Mouse (Mus musculus): ENCODE measurements around the gene Cd27.
A peak's percentile ranks its signal among the peaks of the same experiment; 100 is the strongest.

The Cd27 gene

DNA sequence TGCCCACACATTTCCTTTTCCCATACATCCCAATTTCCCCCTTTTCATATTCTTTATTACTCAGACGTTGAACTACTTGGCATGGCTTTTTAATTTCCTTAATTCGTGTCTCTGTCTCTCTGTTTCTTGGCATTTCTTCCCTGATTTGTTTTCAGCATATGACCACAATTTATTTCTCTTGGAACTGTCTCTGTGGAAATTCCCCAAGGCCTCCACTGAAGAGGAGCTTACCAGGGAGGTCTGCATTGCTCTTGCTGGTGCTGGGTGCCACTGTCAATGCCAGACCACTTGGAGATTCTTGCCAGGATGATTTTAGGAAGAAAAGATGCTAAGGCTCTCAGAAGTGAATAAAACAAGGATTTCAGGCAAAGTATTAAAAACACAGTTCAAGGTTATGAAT, 24.2 kb downstream of the Cd27 start:
- DNase-seq, result no peak

GRCm38 (mm10) chr6:125210436-125210835, 26.4 kb downstream of the Cd27 start:
- no peak for DNase-seq

DNA sequence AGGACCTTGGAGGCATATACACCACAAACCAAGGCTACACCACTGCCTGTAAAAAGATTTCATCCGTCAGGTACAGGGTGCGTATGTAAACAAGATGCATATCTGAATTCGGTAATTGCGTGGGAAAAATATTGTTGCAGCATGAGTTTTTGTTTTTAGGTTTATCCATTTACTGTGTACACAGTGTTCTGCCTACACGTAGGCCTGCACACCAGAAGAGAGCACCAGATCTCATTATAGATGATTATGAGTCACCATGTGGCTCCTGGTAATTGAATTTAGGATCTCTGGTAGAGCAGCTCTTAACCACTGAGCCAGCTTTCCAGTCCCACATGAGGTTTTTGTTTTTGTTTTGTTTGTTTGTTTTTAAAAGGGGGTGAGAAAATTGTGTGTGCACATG, 39.6 kb downstream of the Cd27 start:
- DNase-seq, result no peak

GRCm38 (mm10) chr6:125196301-125196700, 40.5 kb downstream of the Cd27 start:
- peak; percentile 7 for DNase-seq

DNA sequence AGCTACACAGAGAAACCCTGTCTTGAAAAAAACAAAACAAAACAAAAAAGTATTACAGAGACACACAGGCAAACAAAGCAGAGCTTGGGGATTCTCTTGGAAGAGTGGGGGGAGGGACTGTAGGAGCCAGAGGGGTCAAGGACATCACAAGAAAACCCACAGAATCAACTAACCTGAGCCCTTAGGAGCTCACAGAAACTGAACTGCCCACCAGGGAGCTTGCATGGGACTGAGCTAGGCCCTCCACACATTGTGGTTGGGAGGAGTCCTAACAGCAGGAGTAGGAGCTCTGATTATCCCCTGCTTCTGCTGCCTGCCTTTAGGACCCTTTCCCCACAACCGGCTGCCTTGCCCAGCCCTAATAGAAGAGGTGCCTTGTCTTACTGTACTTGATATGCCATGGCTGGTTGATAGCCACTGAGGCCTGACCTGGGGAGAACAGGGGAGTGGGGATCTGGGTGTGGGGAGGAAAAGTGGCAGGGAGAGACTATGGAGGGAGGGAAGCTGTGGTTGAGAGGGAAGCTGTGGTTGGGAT, 41.2 kb downstream of the Cd27 start:
- no peak for DNase-seq

GRCm38 (mm10) chr6:125193390-125193789, 43.4 kb downstream of the Cd27 start:
- no peak for DNase-seq

GRCm38 (mm10) chr6:125192841-125193240, 44.0 kb downstream of the Cd27 start:
- DNase-seq, result no peak

GRCm38 (mm10) chr6:125192016-125192714, 44.6 kb downstream of the Cd27 start:
- DNase-seq, result peak; percentile 97

GRCm38 (mm10) chr6:125191332-125192015, 45.3 kb downstream of the Cd27 start, which contains the start of the genes Ncapd2 and Mrpl51:
Gene Ncapd2, minus strand, starts transcription at chr6:125191701.
Gene Mrpl51, plus strand, starts transcription at chr6:125191801.
- DNase-seq, result peak; percentile 99

DNA sequence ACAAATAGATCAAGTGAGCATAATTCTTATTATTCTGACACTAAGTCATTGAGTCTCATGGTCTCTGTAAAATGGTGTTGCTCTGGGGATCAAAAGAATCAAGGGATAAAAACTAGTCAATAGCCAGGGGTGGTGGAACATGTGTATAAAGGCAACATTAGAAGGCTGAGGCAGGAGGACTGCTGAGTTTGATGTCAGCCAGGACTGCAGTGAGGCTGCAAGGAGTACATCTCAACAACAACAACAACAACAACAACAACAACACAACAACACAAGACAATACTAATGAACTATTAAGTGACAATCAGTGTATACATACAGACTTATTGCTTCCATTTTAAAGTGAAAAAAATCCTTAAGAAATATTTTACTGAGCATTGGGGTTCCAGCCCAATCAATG, 46.0 kb downstream of the Cd27 start:
- peak; percentile 17 for DNase-seq

DNA sequence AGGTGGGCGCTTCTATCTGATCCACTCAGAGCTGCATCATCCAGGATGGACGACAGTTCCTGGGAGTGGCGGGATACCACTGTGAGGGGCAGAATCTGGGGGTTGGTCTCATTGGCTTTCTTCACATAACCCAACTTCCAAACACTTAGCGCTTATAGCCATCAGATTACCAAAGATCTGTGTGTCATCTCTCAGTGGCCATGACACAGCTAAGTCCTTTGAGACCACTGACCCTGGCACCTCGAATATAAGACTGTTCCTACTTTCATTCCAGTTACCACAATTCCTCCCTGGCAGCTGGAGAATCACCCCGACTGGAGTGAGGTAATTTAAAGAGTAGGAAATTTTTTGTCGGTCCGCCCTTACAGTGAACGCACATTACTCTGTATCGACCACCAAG, 50.6 kb downstream of the Cd27 start:
- no peak for DNase-seq

Measured in embryo, embryonic 11 days (tissue).